ENCODE assay signal across 9 mouse cellular contexts in the genomic region with DNA sequence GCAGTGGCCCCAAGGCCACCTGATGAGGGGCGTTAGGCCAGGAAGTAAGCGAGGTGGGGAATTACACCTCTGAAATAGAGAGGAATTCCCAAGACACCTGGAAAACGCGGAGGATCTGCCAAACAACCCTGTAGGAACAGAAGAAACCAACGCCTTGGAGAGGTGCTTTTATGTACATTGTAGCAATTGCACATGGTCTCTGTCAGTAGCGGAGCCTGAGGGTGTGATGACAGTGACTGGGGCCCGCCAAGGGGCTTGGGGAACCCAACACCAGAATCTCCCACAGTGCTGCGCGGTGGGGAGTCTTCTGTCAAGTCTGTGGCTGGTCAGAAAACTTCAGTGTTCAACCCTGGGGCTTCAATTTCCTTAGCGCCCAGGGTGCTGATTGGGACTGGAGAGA.
DNase-seq lines count a peak whose midpoint lies in the region; ATAC-seq and TF ChIP-seq lines count a peak whose summit lies in the region.
"Had no signal": no experiment of that assay in that cellular context is flagged by ENCODE, and none has a peak within 500 bp of the region (broad histone marks: within the 10 kb centered on the region; RNA-seq: fewer than 3 reads in every experiment).

No protein-coding gene starts in this region.

- WGBS in kidney, embryonic 14.5 days: 3% methylated on average over 10 of the region's 10 CpGs
- WGBS in intestine, embryonic 16.5 days: 23% methylated on average over 10 of the region's 10 CpGs

- no peak for DNase-seq in kidney, adult 9 months
- DNase-seq in testis, postnatal 10 days (ENCODE audit: low spot score): no peak
- DNase-seq in left cerebral cortex, adult 2 months (ENCODE audit: extremely low spot score in 1 of 2, low spot score in 2 of 2): no peak
- no peak for DNase-seq in adrenal gland, adult 2 months
- DNase-seq: kidney, postnatal 14 days; lung, postnatal 4 days had no signal

- H3K4me1 ChIP-seq in kidney, embryonic 14.5 days (ENCODE audit: control insufficient read depth, insufficient read depth, low read length): no peaks in the 10 kb centered on the region
- H3K4me1 ChIP-seq in testis, adult 2 months (ENCODE audit: control insufficient read depth, insufficient read depth, low read length): peaks cover 15% of the 10 kb centered on the region
- peaks cover 18% of the 10 kb centered on the region for H3K4me1 ChIP-seq in intestine, embryonic 16.5 days (ENCODE audit: control insufficient read depth, insufficient read depth, low read length)

- no peak overlapping the region for H3K27ac ChIP-seq in kidney, embryonic 14.5 days (ENCODE audit: low read depth, low read length)
- H3K27ac ChIP-seq in testis, adult 2 months (ENCODE audit: control insufficient read depth, insufficient read depth, low read depth, low read length): no peak overlapping the region
- H3K27ac ChIP-seq in intestine, embryonic 16.5 days (ENCODE audit: low read length): no peak overlapping the region
- no peak overlapping the region for H3K27ac ChIP-seq in left cerebral cortex, adult 2 months

- peaks cover 40% of the 10 kb centered on the region for H3K27me3 ChIP-seq in kidney, embryonic 14.5 days (ENCODE audit: control insufficient read depth, insufficient read depth, low read length)
- H3K27me3 ChIP-seq in testis, adult 2 months (ENCODE audit: control insufficient read depth, insufficient read depth, low read length): no peaks in the 10 kb centered on the region
- peaks cover 6% of the 10 kb centered on the region; the same call in 1 of the 2 replicates for H3K27me3 ChIP-seq in intestine, embryonic 16.5 days (replicated peaks; ENCODE audit: control insufficient read depth, insufficient read depth, low read length)

- TF ChIP-seq POLR2A in testis, adult 2 months (IDR thresholded peaks at IDR 0.05; ENCODE audit: control insufficient read depth, low read depth, low read length): no peak

- peak overlapping the region; percentile 41 for H3K4me2 ChIP-seq in kidney, embryonic 14.5 days (replicated peaks; ENCODE audit: low read depth, low read length)
- H3K4me2 ChIP-seq in intestine, embryonic 16.5 days (ENCODE audit: low read depth, low read length): peak overlapping the region; percentile 51; the same call in 1 of the 2 replicates

- H3K9ac ChIP-seq in kidney, embryonic 14.5 days (ENCODE audit: low read depth, low read length): no peak overlapping the region
- no peak overlapping the region for H3K9ac ChIP-seq in intestine, embryonic 16.5 days (ENCODE audit: low read depth, low read length)

- no peak for TF ChIP-seq CTCF in testis, adult 2 months (IDR thresholded peaks at IDR 0.05; ENCODE audit: control insufficient read depth, insufficient read depth, insufficient replicate concordance, low read depth, low read length)
- no peak for TF ChIP-seq CTCF in left cerebral cortex, adult 2 months (IDR thresholded peaks at IDR 0.05)

- no peaks in the 10 kb centered on the region for H3K36me3 ChIP-seq in kidney, embryonic 14.5 days (ENCODE audit: control insufficient read depth, insufficient read depth, low read length)
- H3K36me3 ChIP-seq in testis, adult 2 months (ENCODE audit: control insufficient read depth, insufficient read depth, low read length): no peaks in the 10 kb centered on the region
- H3K36me3 ChIP-seq in intestine, embryonic 16.5 days (ENCODE audit: control insufficient read depth, insufficient read depth, low read length): no peaks in the 10 kb centered on the region

- intact Hi-C loops in left cerebral cortex, adult 2 months (cut with DNase I): loop anchor here (5.0 kb wide), 2 partner anchors 694 to 709 kb away; no protein-coding TSS in a partner anchor

- peak overlapping the region; percentile 30 for H3K4me3 ChIP-seq in kidney, embryonic 14.5 days (ENCODE audit: low read length)
- H3K4me3 ChIP-seq in testis, adult 2 months (ENCODE audit: control insufficient read depth, low read depth, low read length): peak overlapping the region; percentile 78
- no peak overlapping the region for H3K4me3 ChIP-seq in intestine, embryonic 16.5 days (ENCODE audit: low read length)
- no peak overlapping the region for H3K4me3 ChIP-seq in left cerebral cortex, adult 2 months

- peak; percentile 58; the same call in 1 of the 2 replicates for ATAC-seq in kidney, embryonic 14.5 days (ENCODE audit: low FRiP score, low TSS enrichment)
- peak; percentile 37 for ATAC-seq in intestine, embryonic 16.5 days

- H3K9me3 ChIP-seq in kidney, embryonic 14.5 days (ENCODE audit: control insufficient read depth, low read length): no peaks in the 10 kb centered on the region
- H3K9me3 ChIP-seq in intestine, embryonic 16.5 days (ENCODE audit: control insufficient read depth, low read length): no peaks in the 10 kb centered on the region

Comparison
In these comparisons a context has a peak if more than half of its experiments do, and no peak if none do; other contexts are left out.
1. H3K4me3 ChIP-seq: peak in kidney, embryonic 14.5 days (single experiment) and testis, adult 2 months (single experiment); none in intestine, embryonic 16.5 days (single experiment) and left cerebral cortex, adult 2 months (single experiment).